Mouse (Mus musculus): ENCODE data around the gene Myl6b. TPM values are rescaled to one million over a fixed set of nuclear protein-coding genes. Genes with fewer than 3 reads are reported as not detected.

The Myl6b gene
- polyA plus RNA-seq (2015; fragmentation: Nextera tagmentation; extraction: Ambion mirVana): 5.7 and 6.5 TPM in 2 replicates

DNA sequence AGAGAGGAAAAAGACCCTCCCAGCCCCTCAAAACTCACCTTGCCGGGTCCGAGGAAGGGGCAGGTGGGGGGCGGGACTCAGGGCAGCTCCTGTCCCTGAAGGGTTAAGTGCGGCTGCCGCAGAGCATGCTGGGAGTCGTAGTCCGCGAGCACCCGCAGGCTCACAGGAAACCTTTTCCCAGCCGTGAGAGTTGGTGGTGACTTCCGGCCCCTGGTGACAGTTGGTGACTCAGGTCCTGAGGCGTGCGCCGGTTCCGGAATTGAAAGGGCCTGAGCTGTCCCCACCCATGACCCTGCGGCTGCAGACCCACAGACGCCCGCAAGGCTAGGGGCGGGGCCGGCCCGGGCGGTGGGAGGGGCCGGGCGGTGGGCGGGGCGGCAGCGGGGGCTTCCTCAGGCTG is at the start of gene Myl6b:
Gene Myl6b, minus strand, starts transcription at position 96 of the 400 bp plus-strand sequence.
- peaks cover 36% of the 10 kb centered on the region for H3K4me1 ChIP-seq (replicated peaks)
- no peaks in the 10 kb centered on the region for H3K27me3 ChIP-seq
- peak within 1 kb of the TSS; percentile 77 for H3K27ac ChIP-seq (replicated peaks)
- no peaks in the 10 kb centered on the region for H3K36me3 ChIP-seq
- peak within 1 kb of the TSS; percentile 45 for H3K9ac ChIP-seq
- under 1% methylated on average over 27 of the region's 27 CpGs for WGBS
- peak; percentile 85 for ATAC-seq (ENCODE audit: low FRiP score, low read depth)
- H3K4me3 ChIP-seq: peak within 1 kb of the TSS; percentile 56
- H3K4me2 ChIP-seq: peak within 1 kb of the TSS; percentile 86
- no peaks in the 10 kb centered on the region for H3K9me3 ChIP-seq

DNA sequence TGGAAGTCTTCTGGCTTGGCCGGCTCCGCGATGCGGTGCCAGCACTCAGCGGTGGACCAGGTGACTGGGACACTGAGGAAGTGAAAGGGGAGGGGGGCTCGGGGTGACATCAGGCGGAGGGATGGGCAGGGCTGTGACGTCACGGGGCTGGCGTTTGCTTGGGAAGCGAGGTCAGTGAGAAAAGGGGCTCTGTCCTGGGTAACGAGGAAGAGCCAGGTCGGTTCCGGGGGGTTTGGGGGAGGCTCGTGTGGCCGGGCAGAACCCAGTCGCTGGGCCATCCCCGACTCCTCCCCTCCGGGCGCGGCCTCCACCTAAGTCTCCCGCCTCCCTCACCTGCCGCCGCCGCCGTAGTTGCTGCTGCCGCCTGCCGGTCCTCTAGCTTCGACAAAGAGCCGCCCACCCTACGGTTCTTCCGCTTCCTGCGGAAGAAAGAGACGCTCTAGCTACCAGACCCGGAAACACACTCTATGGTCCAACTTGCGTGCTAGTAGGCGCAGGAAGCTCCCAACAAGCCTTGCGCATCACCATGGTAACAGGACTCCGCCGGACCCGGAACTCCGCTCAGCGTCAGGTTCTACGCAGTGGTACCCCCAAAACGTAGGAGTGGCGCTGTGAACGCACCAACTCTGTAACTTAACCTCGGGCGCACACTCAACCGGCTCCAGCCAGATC is 49.0 kb upstream of the Myl6b start, which contains the start of gene Zc3h10:
Gene Zc3h10, minus strand, starts transcription at position 414 of the 672 bp plus-strand sequence.
- under 1% methylated on average over 49 of the region's 50 CpGs for WGBS
- Histone ChIP-seq H3K9ac (peak within 1 kb of the TSS; percentile 65), H3K4me1 (replicated peaks) (peaks cover 17% of the 10 kb centered on the region), H3K27me3 (no peaks in the 10 kb centered on the region), H3K36me3 (peaks cover 29% of the 10 kb centered on the region), H3K4me3 (peak within 1 kb of the TSS; percentile 64), H3K4me2 (peak within 1 kb of the TSS; percentile 89), H3K27ac (replicated peaks) (peak within 1 kb of the TSS; percentile 97), H3K9me3 (no peaks in the 10 kb centered on the region)
- peak; percentile 88 for ATAC-seq (ENCODE audit: low FRiP score, low read depth)

DNA sequence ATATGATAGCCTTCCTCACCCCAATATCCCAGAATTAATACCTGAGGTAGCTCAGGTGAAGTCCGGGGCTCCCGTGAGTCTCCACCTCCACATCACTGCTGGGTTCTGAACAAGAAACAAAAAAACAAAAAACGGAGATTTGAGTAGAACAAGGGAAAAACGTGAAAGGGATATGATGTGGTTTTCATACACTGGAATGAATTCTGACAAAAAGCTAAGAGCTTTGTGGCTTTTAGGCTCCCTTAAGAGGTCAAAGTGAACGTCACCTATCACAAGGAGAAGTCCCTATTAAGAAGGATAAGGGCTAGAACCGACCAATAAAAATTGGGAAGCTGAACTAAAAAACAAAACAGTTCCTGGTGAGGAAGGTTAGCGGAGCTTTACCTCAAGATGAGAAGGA is 48.3 kb upstream of the Myl6b start:
- Histone ChIP-seq H3K4me1 (replicated peaks) (peaks cover 17% of the 10 kb centered on the region), H3K9ac (peak overlapping the region; percentile 61), H3K4me2 (peak overlapping the region; percentile 89), H3K4me3 (peak overlapping the region; percentile 64), H3K9me3 (no peaks in the 10 kb centered on the region), H3K27me3 (no peaks in the 10 kb centered on the region), H3K27ac (replicated peaks) (peak overlapping the region; percentile 97), H3K36me3 (peaks cover 35% of the 10 kb centered on the region)
- no peak for ATAC-seq (ENCODE audit: low FRiP score, low read depth)
- WGBS: 21% methylated on average over 7 of the region's 7 CpGs

DNA sequence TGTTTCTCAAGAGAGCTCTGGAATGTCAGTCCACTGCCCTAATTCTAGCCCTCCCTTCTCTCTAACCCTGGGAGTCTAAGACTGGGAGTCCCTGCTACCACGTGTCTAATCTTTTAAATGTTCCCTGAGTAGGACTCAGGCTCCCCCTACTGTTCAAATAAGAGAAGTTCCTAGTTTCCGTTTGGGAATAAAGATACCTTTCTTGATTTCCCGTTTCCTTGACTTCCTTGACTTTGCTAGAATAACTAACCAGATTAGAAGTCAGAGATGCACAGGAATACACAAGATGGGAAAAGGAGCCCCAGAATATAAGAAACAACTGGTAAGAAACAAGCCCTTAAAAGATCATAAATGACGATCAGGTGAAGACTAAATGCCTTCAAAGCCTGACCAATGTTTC is 47.9 kb upstream of the Myl6b start:
- Histone ChIP-seq H3K4me2 (peak overlapping the region; percentile 89), H3K9ac (peak overlapping the region; percentile 61), H3K27me3 (no peaks in the 10 kb centered on the region), H3K9me3 (no peaks in the 10 kb centered on the region), H3K27ac (replicated peaks) (peak overlapping the region; percentile 97), H3K4me3 (peak overlapping the region; percentile 64), H3K36me3 (peaks cover 35% of the 10 kb centered on the region), H3K4me1 (replicated peaks) (peaks cover 17% of the 10 kb centered on the region)
- WGBS: 12% methylated on average over 4 of the region's 4 CpGs
- ATAC-seq (ENCODE audit: low FRiP score, low read depth): no peak

DNA sequence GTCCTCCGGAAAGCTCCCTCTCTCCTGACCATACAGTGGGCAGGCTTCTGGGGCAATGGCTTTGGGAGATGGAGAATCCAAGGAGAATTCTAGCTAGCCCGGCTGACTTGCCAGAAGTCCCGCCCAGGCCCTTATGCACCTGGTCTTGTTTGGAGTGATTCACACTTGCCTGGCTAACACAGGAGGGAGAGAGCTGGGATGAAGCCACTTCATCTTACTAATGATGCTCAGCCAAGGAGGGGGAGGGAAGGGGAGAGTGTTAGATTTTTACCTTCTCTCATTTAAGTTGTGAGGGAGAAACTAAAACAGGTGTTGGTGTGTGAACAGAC is 47.0 kb upstream of the Myl6b start:
- no peak for ATAC-seq (ENCODE audit: low FRiP score, low read depth)
- H3K36me3 ChIP-seq: peaks cover 39% of the 10 kb centered on the region
- peaks cover 17% of the 10 kb centered on the region for H3K4me1 ChIP-seq (replicated peaks)
- no peaks in the 10 kb centered on the region for H3K27me3 ChIP-seq
- no peak overlapping the region for H3K9ac ChIP-seq
- no peak overlapping the region for H3K27ac ChIP-seq (replicated peaks)
- H3K9me3 ChIP-seq: no peaks in the 10 kb centered on the region
- H3K4me2 ChIP-seq: no peak overlapping the region
- H3K4me3 ChIP-seq: no peak overlapping the region
- WGBS: 87% methylated on average over 3 of the region's 3 CpGs

DNA sequence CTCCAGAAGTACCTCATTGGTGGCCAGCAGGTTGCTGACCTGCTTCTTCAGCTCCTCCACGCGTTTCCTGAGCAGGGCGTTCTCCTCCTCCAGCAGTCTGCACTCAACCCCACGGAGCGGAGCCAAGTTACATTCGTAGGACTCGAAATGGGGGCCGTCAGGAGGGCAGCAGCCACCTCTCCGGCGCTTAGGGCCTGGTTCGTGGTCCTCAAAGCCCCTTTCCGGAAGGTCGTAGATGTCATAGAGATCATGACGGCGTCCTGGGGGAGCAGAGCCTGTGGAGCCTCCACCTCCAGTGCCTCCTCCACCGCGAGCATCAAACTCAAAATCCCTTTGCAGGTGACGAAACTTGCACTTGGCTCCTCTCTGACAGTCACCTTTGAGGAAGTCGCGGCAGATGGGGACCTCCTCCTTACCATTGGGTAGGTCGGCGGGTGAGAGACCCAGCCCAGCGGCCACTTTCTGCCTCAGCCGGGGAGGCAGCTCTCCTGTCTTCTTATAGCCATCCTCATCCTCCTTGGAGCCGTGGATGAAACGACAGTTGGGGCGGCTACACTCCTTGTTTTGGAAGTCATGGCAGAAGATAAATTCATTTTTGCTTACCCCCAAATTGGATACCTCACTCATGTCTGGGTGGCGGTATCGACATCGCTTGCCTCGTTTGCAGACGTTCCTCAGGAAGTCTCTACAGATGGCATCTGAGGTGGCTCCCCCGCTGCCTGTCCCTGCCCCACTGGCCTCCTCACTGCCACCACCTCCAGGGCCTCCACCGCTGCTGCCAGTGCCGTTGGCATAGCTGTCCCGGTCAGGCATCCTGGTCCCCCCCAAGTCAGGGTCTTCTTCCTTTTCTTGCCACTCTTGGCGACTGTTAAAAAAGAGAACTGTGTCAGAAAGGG is 46.4 kb upstream of the Myl6b start:
- H3K4me1 ChIP-seq (replicated peaks): peaks cover 17% of the 10 kb centered on the region
- no peak overlapping the region for H3K27ac ChIP-seq (replicated peaks)
- no peak overlapping the region for H3K9ac ChIP-seq
- 93% methylated on average over 37 of the region's 37 CpGs for WGBS
- no peak overlapping the region for H3K4me2 ChIP-seq
- H3K4me3 ChIP-seq: no peak overlapping the region
- ATAC-seq (ENCODE audit: low FRiP score, low read depth): no peak
- no peaks in the 10 kb centered on the region for H3K9me3 ChIP-seq
- peaks cover 39% of the 10 kb centered on the region for H3K36me3 ChIP-seq
- H3K27me3 ChIP-seq: no peaks in the 10 kb centered on the region

DNA sequence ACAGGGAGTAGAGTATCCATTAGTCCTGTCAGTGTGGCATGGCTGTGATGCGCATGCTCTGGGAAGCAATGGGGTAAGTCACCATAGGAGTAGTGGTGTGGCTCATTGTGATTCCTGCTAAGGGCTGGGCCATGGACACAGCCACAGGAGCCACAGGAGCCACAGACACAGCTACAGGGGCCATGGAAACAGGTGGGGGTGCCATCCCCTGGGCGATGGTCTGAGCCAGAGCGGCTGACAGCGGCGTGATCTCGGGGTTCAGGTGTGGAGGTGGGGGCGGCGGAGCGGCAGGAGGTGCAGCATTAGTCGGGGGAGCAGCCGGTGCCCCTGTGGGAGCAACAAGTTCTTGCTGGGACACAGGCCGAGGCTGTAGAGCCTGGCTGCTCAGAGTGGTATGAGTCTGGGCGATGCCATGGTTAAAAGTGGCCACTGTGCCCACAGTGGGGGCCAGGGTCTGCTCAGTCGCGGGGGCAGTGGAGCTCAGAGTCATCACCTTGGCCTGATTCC is 45.7 kb upstream of the Myl6b start:
- ATAC-seq (ENCODE audit: low FRiP score, low read depth): no peak
- 97% methylated on average over 15 of the region's 15 CpGs for WGBS
- Histone ChIP-seq H3K36me3 (peaks cover 39% of the 10 kb centered on the region), H3K4me3 (no peak overlapping the region), H3K27me3 (no peaks in the 10 kb centered on the region), H3K9ac (no peak overlapping the region), H3K4me2 (no peak overlapping the region), H3K9me3 (no peaks in the 10 kb centered on the region), H3K4me1 (replicated peaks) (peaks cover 17% of the 10 kb centered on the region), H3K27ac (replicated peaks) (no peak overlapping the region)

DNA sequence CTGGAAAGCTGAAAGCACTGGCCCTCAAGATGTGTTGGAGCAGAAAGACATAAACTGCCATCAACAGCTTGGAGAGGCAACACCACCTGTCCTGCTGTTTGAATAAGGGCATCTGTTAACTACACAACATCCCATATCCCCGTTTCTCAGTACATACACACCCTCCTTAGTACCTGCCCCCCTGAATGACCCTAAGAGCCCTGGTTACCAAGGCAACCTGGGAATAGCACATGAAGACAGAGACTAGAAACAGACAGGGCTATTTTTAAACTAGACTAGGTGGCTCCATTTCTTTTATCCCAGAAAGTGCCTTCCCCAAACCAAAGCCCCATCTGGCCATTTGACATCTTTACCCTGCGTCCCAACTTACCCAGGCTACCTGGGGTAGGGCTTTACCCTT is 44.6 kb upstream of the Myl6b start:
- Histone ChIP-seq H3K36me3 (peaks cover 39% of the 10 kb centered on the region), H3K4me1 (replicated peaks) (peaks cover 17% of the 10 kb centered on the region), H3K9ac (no peak overlapping the region), H3K27me3 (no peaks in the 10 kb centered on the region), H3K27ac (replicated peaks) (no peak overlapping the region), H3K4me2 (no peak overlapping the region), H3K4me3 (no peak overlapping the region), H3K9me3 (no peaks in the 10 kb centered on the region)
- 73% methylated on average over 2 of the region's 2 CpGs for WGBS
- no peak for ATAC-seq (ENCODE audit: low FRiP score, low read depth)

DNA sequence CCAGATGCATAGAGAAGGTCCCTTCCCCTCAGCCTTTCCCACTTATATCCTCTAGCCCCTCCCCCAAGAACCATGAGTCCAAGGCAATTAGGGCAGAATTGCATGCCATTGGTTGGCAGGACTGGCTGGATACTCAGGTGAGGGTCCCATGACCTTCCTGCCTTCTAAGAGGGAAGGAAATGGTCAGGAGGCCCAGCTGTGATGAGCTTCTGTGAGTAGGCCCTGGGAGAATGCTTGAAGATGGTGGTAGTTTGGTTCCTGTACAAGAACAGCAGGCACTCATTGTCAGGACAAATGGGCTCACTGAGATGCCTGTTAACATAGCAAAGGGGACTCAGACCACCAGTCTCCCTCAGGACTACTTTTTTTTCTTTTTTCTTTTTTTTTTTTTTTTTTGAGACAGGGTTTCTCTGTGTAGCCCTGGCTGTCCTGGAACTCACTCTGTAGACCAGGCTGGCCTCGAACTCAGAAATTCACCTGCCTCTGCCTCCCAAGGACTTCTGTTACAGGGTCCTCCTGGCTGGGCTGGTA is 39.9 kb upstream of the Myl6b start:
- Histone ChIP-seq H3K4me2 (no peak overlapping the region), H3K36me3 (peaks cover 17% of the 10 kb centered on the region; the same call in 1 of the 2 replicates), H3K27me3 (no peaks in the 10 kb centered on the region), H3K9ac (no peak overlapping the region), H3K27ac (replicated peaks) (no peak overlapping the region), H3K9me3 (no peaks in the 10 kb centered on the region), H3K4me1 (replicated peaks) (no peaks in the 10 kb centered on the region; the same call in 1 of the 2 replicates), H3K4me3 (no peak overlapping the region)
- no peak for ATAC-seq (ENCODE audit: low FRiP score, low read depth)
- 100% methylated on average over 1 of the region's 1 CpGs for WGBS

DNA sequence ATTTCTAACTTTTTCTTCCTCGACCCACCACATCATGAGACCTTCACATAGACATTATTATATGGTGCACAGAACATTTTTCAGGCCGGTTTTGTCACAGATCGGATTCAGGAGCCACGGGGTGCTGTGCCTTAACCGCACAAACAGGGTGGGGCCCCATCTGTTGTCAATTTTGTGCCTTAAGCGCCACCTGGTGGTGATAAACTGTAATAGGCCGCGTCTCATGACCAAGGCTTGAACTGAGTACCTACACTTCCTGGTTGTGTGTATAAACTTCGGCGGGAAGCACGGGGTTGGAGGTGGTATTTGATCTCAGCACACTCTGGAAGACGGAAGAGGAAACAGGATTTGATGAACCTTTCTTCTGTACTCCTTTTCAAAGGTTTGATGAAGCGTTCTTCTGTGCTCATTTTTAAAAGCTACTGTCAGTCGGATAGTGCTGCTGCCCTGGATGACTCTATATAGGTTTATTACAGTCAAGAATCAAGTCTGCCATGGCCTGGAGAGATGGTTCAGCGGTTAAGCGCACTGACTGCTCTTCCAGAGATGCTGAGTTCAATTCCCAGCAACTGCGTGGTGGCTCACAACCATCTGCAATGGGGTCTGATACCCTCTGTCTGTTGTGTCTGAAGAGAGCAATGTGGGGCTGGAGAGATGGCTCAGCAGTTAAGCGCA is 37.9 kb upstream of the Myl6b start:
- H3K4me1 ChIP-seq (replicated peaks): no peaks in the 10 kb centered on the region; the same call in 1 of the 2 replicates
- 18% methylated on average over 18 of the region's 18 CpGs for WGBS
- peaks cover 4% of the 10 kb centered on the region; the same call in 1 of the 2 replicates for H3K36me3 ChIP-seq
- H3K27me3 ChIP-seq: no peaks in the 10 kb centered on the region
- ATAC-seq (ENCODE audit: low FRiP score, low read depth): peak; percentile 82
- H3K4me2 ChIP-seq: peak overlapping the region; percentile 51
- H3K27ac ChIP-seq (replicated peaks): 0 out of 2 replicates have a peak overlapping the region, but pooled peaks have one; percentile 11
- H3K4me3 ChIP-seq: peak overlapping the region; percentile 20
- no peaks in the 10 kb centered on the region for H3K9me3 ChIP-seq
- no peak overlapping the region for H3K9ac ChIP-seq

DNA sequence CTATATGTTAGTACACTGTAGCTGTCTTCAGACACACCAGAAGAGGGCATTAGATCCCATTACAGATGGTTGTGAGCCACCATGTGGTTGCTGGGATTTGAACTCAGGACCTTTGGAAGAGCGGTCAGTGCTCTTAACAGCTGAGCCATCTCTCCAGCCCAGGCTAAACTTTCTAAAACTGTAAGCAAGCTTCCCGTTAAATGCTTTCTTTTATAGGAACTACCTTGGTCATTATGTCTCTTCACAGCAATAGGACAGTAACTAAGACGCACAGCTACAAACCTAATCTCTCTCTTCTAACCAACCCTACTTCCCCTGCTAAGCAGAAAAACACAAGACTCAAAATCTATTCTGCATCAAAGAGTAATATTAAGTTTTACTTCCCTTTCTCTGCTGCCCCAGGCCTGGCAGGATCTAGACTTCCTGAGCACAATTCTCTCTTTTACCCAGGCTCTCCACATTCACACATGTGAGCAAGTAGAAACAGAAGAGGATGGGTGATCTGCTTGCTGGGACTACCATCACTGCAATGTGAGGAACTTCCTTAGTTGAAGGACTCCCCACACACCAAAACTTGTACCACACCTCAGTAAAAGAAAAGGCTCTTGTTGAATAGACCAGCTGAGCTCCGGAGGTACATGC is 37.3 kb upstream of the Myl6b start:
- Histone ChIP-seq H3K4me2 (peak overlapping the region; percentile 51), H3K4me3 (peak overlapping the region; percentile 20), H3K27me3 (0 out of 2 replicates have a peak, but pooled peaks cover 2% of the 10 kb centered on the region), H3K27ac (replicated peaks) (0 out of 2 replicates have a peak overlapping the region, but pooled peaks have one; percentile 11), H3K9ac (no peak overlapping the region), H3K9me3 (no peaks in the 10 kb centered on the region), H3K36me3 (no peaks in the 10 kb centered on the region), H3K4me1 (replicated peaks) (no peaks in the 10 kb centered on the region; the same call in 1 of the 2 replicates)
- 76% methylated on average over 4 of the region's 4 CpGs for WGBS
- ATAC-seq (ENCODE audit: low FRiP score, low read depth): no peak

All from hindbrain, embryonic 15.5 days (tissue).